Mouse (Mus musculus) limb, embryonic 10.5 days (tissue): ENCODE measurements around the gene Pcnp. TPM values are rescaled to one million over a fixed set of nuclear protein-coding genes. Genes with fewer than 3 reads are reported as not detected.
"Not testable (repeated sequence)": the region's sequence is repeated elsewhere in the genome, so short reads cannot be mapped to it uniquely, and the experiment has no call there.

Experiments used
- DNase-seq: peaks from one replicate; pipeline ENCODE4 v3.0.0-alpha.2; 2017; ENCODE audit warnings: low spot score
- H3K27ac ChIP-seq: fragments of 300-500 bp; sonication (generic); 2 replicates; pipeline ENCODE4 v1.5.1; 2016; ENCODE audit warnings: mild to moderate bottlenecking
- H3K27me3 ChIP-seq: fragments of 300-500 bp; sonication (generic); 2 replicates; pipeline ENCODE4 v1.6.1; 2016; ENCODE audit warnings: low read depth, mild to moderate bottlenecking; ENCODE audit not compliant: poor library complexity, severe bottlenecking
- H3K36me3 ChIP-seq: fragments of 300-500 bp; sonication (generic); 2 replicates; pipeline ENCODE4 v1.6.1; 2016; ENCODE audit warnings: mild to moderate bottlenecking, moderate library complexity
- H3K4me1 ChIP-seq: fragments of 300-500 bp; sonication (generic); 2 replicates; pipeline ENCODE4 v1.6.1; 2016
- H3K4me3 ChIP-seq: fragments of 300-500 bp; sonication (generic); 2 replicates; pipeline ENCODE4 v1.5.1; 2016; ENCODE audit warnings: mild to moderate bottlenecking, moderate library complexity
- H3K9me3 ChIP-seq: fragments of 300-500 bp; sonication (generic); replicated peaks from 2 replicates; pipeline ENCODE4 v1.6.1; 2016; ENCODE audit warnings: mild to moderate bottlenecking
- WGBS: fragments of 180-500 bp; shearing (Covaris S2); methylation state at CpG from one replicate; pipeline ENCODE4 v1.1.7; 2016; 5-methylcytosine and 5-hydroxymethylcytosine counted together
- polyA plus RNA-seq: library from polyadenylated mRNA; unstranded; fragments of >200 nt; fragmentation: Nextera tagmentation; extraction: Ambion mirVana; gene quantifications from 2 replicates; pipeline ENCODE4 v1.2.1, GENCODE M21; 2016

Gene Pcnp
- polyA plus RNA-seq, 1 experiment from 2014 or later, result 293 TPM

DNA sequence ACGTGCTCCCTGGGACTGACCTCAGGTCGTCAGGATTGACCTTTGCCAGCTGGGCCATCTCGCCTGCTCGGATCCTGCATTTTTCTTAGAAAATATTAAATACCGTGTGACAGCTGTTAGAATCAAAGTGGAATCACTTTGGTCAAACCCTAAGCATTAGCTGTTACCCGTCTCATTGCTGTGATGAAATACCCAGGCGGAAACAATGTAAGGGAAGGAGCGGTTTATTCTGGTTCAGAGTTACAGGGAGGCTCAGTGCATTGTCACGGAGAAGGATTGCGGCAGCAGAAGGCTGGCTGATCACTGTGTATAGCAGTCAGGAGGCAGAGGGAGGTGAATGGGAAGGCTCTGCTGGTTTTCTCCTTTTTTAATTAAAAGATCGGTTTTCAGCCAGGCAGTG, 33.4 kb upstream of the Pcnp start:
- no peak for DNase-seq
- no peaks in the 10 kb centered on the region for H3K36me3 ChIP-seq
- H3K4me3 ChIP-seq, result no peak overlapping the region
- H3K27me3 ChIP-seq, result no peaks in the 10 kb centered on the region
- no peaks in the 10 kb centered on the region for H3K9me3 ChIP-seq
- H3K27ac ChIP-seq, result no peak overlapping the region
- WGBS, result 67% methylated on average over 11 of the region's 11 CpGs
- no peaks in the 10 kb centered on the region for H3K4me1 ChIP-seq

GRCm38 (mm10) chr16:56061995-56062594, 32.6 kb upstream of the Pcnp start:
- Histone ChIP-seq H3K27ac (no peak overlapping the region), H3K36me3 (no peaks in the 10 kb centered on the region), H3K4me3 (no peak overlapping the region), H3K4me1 (no peaks in the 10 kb centered on the region), H3K9me3 (no peaks in the 10 kb centered on the region), H3K27me3 (no peaks in the 10 kb centered on the region)
- no peak for DNase-seq
- WGBS, result 80% methylated on average over 7 of the region's 7 CpGs

GRCm38 (mm10) chr16:56058151-56058550, 28.6 kb upstream of the Pcnp start:
- H3K27ac ChIP-seq, result no peak overlapping the region
- no peaks in the 10 kb centered on the region for H3K36me3 ChIP-seq
- H3K4me1 ChIP-seq, result no peaks in the 10 kb centered on the region
- DNase-seq, result no peak
- no peak overlapping the region for H3K4me3 ChIP-seq
- H3K9me3 ChIP-seq, result no peaks in the 10 kb centered on the region
- no peaks in the 10 kb centered on the region for H3K27me3 ChIP-seq
- 91% methylated on average over 10 of the region's 10 CpGs for WGBS

GRCm38 (mm10) chr16:56056944-56057590, 27.5 kb upstream of the Pcnp start:
- Histone ChIP-seq H3K4me1 (no peaks in the 10 kb centered on the region), H3K9me3 (no peaks in the 10 kb centered on the region), H3K4me3 (no peak overlapping the region), H3K27ac (no peak overlapping the region), H3K36me3 (no peaks in the 10 kb centered on the region), H3K27me3 (no peaks in the 10 kb centered on the region)
- WGBS, result 81% methylated on average over 7 of the region's 7 CpGs
- no peak for DNase-seq

DNA sequence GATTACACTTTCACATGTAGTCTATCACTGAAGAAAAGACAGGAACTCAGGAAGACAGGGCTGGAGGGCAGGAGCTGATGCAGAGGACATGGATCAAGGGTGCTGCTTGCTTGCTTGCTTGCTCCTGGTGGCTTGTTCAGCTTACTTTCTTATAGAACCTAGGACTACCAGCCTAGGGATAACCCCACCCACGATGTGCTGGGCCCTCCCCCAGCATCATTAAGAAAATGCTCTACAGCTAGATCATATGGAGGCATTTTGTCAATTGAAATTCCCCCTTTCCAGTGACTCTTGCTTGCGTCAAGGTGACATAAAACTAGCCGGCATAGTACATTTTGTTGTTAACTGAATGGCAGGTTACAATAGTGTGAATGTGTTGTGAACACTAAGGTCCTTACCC, 26.4 kb upstream of the Pcnp start:
- no peaks in the 10 kb centered on the region for H3K9me3 ChIP-seq
- no peaks in the 10 kb centered on the region for H3K36me3 ChIP-seq
- H3K27ac ChIP-seq, result no peak overlapping the region
- H3K4me1 ChIP-seq, result no peaks in the 10 kb centered on the region
- WGBS, result 84% methylated on average over 3 of the region's 3 CpGs
- H3K27me3 ChIP-seq, result no peaks in the 10 kb centered on the region
- no peak overlapping the region for H3K4me3 ChIP-seq
- no peak for DNase-seq

DNA sequence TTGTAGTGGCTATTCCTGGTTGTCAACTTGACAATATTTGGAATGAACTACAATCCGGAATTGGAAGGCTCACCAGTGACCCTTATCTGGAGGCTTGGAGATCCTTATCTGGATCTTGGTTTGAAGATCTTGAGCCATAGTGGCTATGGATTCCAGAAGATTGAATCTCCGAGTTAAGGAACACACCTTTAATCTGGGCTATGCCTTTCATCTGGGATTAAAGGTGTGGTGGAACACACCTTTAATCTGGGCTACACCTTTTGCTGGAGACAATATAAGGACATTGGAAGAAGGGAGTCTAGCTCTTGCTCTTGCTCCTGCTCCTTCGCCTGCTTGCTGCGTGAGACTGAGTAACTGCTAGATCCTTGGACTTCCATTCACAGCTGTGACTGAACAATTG, 18.5 kb upstream of the Pcnp start, which contains the start of gene Senp7:
TSS of gene Senp7 (plus strand) at position 301 of the 400 bp plus-strand sequence.
- WGBS, result no CpG with 5 or more reads among the region's 4 CpGs
- not testable (repeated sequence) for H3K27ac ChIP-seq, H3K4me3 ChIP-seq, H3K4me1 ChIP-seq, H3K9me3 ChIP-seq, DNase-seq, H3K36me3 ChIP-seq, H3K27me3 ChIP-seq

DNA sequence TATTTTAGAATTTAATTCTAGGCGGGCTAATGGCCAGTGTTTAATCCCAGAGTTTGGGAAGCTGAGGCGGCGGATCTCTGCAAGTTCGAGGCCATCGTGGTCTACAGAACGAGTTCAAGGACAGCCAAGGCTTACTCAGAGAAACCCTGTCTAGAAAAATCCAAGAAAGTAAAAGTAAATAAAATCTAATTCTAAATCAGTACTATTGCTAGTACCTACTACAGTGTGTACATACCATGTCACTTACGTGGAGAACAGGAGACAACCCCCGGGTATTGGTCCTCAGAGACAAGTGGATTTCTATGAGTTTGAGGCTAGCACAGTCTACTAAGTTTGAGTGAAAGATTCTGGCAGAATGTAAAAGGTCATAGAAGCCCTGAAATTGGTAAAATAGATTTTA, 8.6 kb upstream of the Pcnp start:
- Histone ChIP-seq H3K9me3 (no peaks in the 10 kb centered on the region), H3K4me1 (peaks cover 9% of the 10 kb centered on the region), H3K36me3 (peaks cover 26% of the 10 kb centered on the region), H3K27me3 (no peaks in the 10 kb centered on the region), H3K4me3 (peak overlapping the region; percentile 75), H3K27ac (peak overlapping the region; percentile 90)
- WGBS, result 29% methylated on average over 8 of the region's 8 CpGs
- DNase-seq, result no peak

GRCm38 (mm10) chr16:56037138-56038010, 7.8 kb upstream of the Pcnp start, which contains the start of gene Trmt10c:
TSS of gene Trmt10c (minus strand) at chr16:56037819.
- Histone ChIP-seq H3K27ac (peak within 1 kb of the TSS; percentile 90), H3K4me3 (peak within 1 kb of the TSS; percentile 75), H3K27me3 (no peaks in the 10 kb centered on the region), H3K9me3 (no peaks in the 10 kb centered on the region), H3K36me3 (peaks cover 33% of the 10 kb centered on the region), H3K4me1 (peaks cover 9% of the 10 kb centered on the region)
- peak; percentile 97 for DNase-seq
- WGBS, result under 1% methylated on average over 63 of the region's 63 CpGs

DNA sequence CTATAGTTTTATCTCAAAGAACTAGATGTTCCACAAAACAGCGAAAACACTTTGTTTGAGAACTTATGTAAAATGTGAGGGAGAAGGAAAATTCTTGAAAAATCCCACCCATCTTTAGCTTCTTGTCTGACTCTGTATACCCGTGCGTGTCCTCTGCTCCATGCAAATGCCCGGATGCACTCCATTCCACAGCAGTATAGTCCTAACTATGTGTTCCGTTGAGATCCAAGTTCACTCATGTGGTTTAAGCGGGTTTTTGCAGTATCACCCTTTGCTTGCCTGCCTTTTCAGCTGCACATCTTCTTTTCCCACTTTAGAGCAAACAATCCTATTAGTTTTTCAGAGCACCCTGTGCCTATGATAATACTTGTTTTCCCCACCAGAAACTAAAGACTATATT, 7.0 kb upstream of the Pcnp start:
- Histone ChIP-seq H3K4me3 (peak overlapping the region; percentile 75), H3K4me1 (peaks cover 9% of the 10 kb centered on the region), H3K9me3 (no peaks in the 10 kb centered on the region), H3K27me3 (no peaks in the 10 kb centered on the region), H3K27ac (peak overlapping the region; percentile 90; the same call in 1 of the 2 replicates), H3K36me3 (peaks cover 41% of the 10 kb centered on the region)
- 66% methylated on average over 6 of the region's 6 CpGs for WGBS
- no peak for DNase-seq

DNA sequence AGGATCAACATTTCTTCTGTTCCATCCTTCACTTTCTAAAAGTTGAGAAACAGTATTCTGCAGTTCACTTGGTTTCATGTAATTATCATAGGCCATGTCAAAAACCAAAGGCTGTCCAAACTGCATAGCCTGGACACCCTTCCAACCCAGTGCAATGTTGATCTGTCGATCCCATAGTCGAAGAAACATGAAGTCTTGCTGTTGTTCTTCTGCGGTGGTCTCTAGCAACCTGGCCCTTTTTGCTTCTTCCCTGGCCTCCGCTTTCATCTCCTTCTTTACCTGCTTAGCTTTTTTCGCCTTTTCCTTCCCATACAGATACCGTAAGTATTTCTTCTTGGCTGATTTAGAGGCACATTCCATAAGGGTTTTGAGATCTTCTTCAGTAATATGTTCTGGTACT, 5.0 kb upstream of the Pcnp start:
- Histone ChIP-seq H3K27me3 (no peaks in the 10 kb centered on the region), H3K4me1 (peaks cover 20% of the 10 kb centered on the region), H3K27ac (no peak overlapping the region), H3K9me3 (no peaks in the 10 kb centered on the region), H3K36me3 (peaks cover 41% of the 10 kb centered on the region), H3K4me3 (no peak overlapping the region)
- WGBS, result 97% methylated on average over 6 of the region's 6 CpGs
- no peak for DNase-seq

DNA sequence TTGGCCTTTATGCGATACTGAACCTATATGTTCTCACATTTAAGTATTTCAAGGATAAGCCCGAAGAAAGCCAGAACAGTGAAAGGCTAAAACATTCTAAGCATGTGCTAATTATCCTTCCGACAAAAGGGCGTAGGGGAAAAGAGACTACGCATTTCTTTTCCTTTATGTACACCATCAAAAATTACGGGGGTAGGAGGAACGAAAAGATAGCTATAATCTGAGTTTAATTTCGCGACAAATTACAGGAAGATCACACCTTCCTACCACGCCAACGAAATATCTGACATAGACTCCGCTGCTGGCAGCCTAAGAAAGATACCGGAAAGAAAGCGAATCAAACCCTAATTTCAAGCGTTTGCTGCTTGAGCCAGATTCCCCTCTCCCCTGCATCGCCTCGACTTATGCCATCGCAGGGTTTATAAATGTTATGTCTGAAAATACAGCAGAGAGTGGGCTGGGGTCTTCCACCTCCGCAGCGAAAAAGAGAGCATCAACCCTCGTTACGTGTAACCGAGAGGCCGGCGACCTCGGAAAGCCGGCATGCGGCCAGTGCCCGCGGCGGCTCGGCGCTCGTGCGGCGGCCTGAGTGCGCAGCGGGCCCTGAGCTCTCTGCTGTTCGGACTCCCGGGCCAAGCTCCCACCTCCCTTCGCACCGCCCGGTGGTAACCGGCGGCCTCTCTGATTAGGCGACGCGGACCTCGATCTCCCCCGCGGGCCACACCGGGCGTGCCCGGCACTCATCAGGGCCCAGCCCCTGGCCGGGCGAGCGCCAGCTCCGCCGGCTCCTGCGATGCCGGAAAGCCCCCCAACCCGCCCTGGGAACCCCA, 602 bp downstream of the Pcnp start:
- Histone ChIP-seq H3K36me3 (peaks cover 52% of the 10 kb centered on the region), H3K27me3 (no peaks in the 10 kb centered on the region), H3K27ac (peak overlapping the region; percentile 97), H3K4me3 (peak overlapping the region; percentile 96), H3K9me3 (no peaks in the 10 kb centered on the region), H3K4me1 (peaks cover 20% of the 10 kb centered on the region)
- DNase-seq, result no peak
- under 1% methylated on average over 62 of the region's 62 CpGs for WGBS

DNA sequence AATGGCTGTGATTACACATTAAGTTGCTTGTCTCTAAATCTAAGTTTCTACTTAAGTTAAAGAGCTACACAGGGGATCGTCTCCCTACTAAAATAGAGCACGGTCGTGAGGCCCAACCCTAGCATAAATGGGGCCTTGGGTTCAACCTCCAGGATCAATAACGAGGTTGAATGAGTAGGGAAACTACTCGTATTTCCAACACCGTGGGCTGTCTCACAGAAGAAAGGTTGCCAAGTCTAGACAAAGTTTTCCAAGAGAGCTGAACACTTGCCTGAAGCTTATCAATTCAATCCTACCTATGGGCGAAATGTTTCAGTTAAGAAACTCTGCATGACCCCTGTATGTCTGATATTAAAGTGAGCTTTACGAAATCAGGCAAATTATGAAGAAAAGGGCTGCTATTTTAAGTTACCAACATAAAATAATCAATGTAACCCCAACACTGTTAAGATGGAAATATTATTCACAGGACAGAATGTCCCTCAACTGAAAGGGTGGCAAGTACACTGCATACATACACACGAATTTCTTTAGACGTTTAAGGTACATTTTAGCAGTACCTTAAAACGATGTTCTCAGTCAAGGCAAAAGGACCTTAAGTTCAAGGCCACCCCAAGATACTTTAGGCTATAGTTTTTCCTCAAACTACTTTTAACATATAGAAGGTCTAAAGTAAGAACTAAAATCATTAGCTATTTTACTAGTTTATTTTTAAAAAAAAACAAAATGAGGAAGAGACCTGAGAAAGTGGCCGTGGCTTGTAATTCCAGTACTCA, 1.5 kb downstream of the Pcnp start:
- Histone ChIP-seq H3K9me3 (no peaks in the 10 kb centered on the region), H3K27me3 (no peaks in the 10 kb centered on the region), H3K36me3 (peaks cover 50% of the 10 kb centered on the region), H3K4me3 (peak overlapping the region; percentile 96), H3K27ac (peak overlapping the region; percentile 97; the same call in 1 of the 2 replicates), H3K4me1 (peaks cover 20% of the 10 kb centered on the region)
- no peak for DNase-seq
- 60% methylated on average over 12 of the region's 12 CpGs for WGBS
